Mouse (Mus musculus) CH12F3 (cell line): ENCODE results near the gene Aak1.

ENCODE experiments used
- in situ Hi-C: fragments of 300-500 bp; cut with MboI; formaldehyde crosslinking; loops from 2 replicates; pipeline ENCODE4 v1.14.3; 2020; ENCODE audit warnings: low sequenced_read_pairs

The Aak1 gene

DNA sequence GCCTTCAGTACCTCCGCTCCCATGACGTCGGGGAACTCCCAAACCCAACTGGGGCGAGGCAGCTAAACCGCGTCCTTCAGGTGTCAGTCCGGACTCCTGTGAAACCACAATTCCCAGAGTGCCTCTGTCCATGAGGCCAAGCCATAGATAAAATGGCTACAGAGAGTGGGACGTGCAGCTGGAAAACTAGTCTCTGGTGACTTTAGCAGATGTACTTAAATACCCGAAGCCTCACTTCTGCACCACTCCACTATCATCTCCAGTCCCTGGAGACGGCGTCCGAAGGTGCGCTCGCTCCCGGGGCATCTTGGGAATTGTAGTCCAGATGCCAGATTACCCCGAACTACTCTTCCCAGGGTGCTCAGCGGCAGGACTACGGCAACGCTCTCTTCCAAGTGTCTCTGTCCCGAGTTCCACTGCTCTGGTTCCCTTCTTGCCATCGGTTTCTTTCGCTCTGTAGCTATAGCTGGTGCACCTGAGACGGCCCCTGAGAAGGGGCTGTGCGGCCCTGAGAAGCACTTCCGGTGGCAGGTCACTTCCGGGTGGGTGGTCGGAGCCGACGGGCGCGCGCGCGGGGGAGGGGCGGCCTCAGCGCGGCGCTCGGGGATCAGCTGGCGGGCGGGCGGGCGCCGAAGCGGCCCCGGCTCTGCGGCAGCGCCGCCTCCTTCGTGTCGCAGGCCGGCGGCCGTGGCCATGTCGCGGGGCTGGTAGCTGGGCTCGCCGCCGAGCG lies at the start of gene Aak1:
TSS of gene Aak1 (plus strand) at position 603 of the 730 bp plus-strand sequence.
- in situ Hi-C loops = no loop called here

DNA sequence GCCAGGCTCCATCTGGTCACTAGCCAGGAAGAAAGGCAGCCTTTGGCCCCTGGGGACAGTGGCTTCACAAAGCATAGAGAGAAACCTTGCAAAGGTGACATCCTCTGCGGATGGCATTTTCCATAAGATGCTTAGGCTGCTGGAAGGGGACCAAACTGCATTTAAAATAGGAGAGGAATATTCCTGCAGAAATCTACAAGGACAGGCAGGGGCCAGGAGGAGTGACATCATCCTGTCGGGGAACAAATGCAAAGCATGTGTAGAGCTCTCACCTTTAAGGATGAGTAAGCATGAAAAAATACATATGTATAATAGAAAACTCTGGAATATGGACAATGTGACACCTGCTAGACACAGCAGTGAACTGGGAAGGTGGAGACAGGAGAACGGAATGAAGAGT lies 48.9 kb upstream of the Aak1 start:
- in situ Hi-C loops = loop anchor here (5.0 to 25.0 kb wide), 2 partner anchors 48 to 112 kb away; no protein-coding TSS in a partner anchor

DNA sequence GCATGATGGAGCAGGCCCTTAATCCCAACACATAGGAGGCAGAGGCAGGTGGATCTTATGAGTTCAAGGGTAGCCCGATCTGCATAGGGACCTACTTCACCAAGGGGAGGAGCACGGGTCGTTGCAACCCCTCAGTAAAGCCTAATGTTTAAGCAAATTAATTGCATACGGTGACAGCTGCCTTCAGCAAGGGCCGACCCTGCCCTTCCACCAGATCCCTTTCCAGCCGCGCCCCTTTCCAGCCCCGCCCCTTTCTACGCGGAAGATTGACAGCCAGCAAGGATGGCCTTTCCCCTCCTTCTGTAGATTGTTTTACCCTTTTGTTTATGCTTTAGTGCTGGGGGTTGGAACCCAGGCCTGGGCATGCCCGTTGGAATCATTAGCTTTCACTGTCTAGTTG lies 47.9 kb upstream of the Aak1 start:
- in situ Hi-C loops = loop anchor here (5.0 to 25.0 kb wide), 2 partner anchors 49 to 111 kb away; no protein-coding TSS in a partner anchor

DNA sequence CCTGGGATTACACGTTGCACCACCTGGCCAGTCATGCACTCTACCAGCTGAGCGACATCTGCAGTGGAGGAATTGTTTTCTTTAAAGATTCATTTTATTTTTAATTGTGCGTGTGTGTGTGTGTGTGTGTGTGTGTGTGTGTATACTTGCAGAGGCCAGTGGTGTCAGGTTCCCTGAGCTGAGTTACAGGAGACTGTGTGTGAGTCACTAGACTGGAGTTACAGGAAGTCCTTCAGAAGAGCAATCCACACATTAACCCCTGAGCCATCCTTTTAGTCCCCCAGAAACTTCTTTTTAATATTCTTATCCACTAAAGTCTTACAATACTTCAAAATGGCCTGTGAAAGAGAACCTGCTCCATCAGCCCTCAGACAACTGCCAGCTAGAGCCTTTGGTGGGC lies 44.7 kb upstream of the Aak1 start:
- in situ Hi-C loops = loop anchor here (5.0 to 25.0 kb wide), 2 partner anchors 52 to 108 kb away; no protein-coding TSS in a partner anchor

DNA sequence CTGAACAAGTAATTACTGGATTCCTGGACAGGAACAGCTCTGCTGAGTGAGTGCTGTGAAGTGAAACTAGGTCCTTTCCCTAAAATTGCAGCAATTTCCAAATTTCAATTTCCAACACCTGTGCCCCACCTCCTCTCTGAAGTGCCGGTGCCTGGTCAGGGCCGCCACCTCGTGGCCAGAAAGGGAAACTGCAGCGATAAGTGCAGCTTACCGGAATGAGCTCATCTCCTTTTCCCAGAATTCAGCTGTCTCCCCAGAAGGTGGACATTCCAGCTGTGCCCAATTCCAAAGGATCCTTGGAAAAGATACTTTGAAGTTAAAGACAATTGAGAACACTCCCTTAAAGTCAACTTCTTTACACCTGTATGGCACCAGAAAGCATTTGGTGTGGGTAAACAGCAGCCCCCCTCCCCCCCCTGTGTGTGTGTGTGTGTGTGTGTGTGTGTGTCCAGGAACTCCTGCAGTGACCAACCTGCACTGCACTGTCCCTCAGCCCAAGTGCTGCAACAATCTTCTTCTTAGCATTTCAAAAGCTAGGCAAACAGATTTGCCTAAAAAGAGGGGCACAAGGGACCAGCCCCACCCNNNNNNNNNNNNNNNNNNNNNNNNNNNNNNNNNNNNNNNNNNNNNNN lies 42.7 kb upstream of the Aak1 start:
- in situ Hi-C loops = loop anchor here (25.0 kb wide), 1 partner anchor 106 kb away; no protein-coding TSS in a partner anchor

DNA sequence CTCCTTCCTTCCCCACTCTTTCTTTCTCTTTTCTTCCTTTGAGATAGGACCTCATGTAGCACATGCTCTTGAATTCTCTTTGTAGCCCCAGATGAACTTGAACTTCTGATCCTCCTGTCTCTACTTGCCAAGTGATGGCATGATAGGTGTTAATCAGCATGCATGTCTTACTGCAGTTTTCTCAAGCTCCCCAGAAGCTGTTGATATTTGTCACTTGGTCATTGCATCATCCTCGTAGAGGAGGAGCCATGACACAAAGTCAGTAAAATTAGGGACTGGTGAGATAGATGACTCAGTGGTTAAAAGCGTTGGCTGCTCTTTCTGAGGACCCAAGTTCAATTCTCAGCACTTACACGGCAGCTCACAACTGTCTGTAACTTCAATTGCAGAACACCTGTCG lies 36.4 kb upstream of the Aak1 start:
- in situ Hi-C loops = loop anchor here (25.0 kb wide), 1 partner anchor 99 kb away; no protein-coding TSS in a partner anchor

DNA sequence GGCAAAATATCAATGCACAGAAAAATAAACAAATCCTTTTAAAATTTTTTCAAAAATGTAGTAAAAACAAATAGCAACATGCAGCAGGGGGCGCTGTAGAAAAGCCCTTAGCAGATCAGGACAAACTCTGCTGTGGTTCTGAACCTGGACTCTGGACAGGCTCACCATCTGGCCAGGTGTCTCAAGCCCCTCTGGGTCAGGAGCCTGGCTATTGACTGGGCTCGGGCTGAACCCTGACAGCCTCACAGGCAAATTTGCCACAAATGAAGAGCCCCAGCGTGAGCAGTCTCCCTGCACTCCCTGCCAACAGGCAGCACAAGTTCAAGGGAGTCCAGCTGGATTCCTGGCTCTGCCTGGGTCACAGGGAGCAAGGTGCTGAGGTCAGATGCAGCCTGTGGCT lies 36.0 kb upstream of the Aak1 start:
- in situ Hi-C loops = loop anchor here (25.0 kb wide), 1 partner anchor 99 kb away; no protein-coding TSS in a partner anchor

DNA sequence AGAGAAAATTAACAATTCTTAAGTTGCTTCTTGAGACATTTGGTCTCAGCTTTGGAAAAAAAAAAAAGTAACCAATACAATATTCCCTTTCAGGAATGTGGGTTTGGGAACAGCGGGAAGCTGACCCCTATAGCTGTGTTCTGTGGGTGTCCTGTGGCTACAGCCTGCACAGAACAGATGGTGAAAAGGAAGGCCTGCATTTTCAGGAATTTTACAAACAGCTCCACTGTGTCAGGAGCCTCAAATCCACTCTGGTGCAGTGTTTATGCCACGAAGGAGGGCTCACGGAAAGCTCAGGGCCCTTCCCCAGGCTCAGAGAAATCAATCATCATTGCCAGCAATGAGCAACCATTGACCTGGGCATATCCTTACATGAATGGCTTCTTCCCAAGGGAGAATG lies 34.4 kb upstream of the Aak1 start:
- in situ Hi-C loops = loop anchor here (25.0 kb wide), 1 partner anchor 97 kb away; no protein-coding TSS in a partner anchor

DNA sequence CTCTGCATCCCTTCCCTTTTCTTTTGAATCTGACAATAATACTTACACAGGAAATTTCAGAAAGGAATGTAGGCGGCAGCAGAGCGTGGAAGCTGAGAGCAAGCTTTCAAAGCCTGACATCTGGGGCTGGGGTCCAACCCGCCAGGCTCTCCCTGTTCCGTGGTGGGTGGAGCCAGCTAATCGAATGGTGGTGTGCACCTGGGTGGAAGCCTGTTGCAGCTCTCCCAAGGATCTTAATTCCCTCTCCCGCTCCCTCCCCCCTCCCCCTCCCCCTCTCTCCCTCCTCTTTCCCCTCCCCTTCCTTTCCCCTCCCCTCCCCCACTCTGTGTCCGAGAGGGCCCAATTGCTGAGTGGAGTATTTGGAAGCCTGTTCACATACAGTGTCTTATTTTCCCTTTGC lies 33.9 kb upstream of the Aak1 start:
- in situ Hi-C loops = loop anchor here (25.0 kb wide), 1 partner anchor 97 kb away; no protein-coding TSS in a partner anchor

DNA sequence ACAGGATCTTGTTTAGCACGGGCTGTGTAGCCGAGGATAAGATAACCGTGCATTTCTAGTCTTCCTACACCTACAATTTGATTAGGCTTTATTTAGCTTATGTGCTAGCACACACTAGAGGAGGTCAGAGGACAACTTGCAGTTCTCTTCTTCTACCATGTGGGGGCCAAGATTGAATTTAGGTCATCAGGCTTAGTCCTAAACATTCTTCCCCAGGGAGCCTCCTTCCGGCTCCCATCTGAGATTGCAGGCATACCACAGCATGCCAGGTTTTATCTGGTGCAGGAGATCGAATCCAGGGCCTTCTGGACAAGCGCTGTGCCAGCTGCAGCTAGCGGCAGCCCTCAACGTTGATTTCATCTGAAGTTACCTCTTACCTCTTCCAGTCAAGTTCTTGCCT lies 32.7 kb upstream of the Aak1 start:
- in situ Hi-C loops = loop anchor here (25.0 kb wide), 1 partner anchor 96 kb away; no protein-coding TSS in a partner anchor

DNA sequence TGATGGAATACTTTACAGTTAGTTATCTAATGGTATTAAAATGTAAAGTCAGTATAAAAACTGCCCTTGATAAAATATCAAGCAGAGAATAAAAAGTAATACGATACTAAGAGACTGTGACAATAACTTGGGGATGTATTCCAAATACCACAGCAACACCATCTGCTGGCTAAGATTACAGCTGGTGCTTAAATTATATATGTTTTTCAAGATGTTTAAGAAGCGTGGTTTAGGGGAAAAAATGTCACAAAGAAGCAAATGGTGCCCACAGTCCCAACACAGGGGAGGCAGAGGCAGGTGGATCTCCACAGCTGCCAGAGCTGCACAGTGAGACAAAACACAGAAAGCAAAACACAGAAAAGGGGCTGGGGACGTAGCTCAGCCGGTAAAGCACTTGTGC lies 30.4 kb upstream of the Aak1 start:
- in situ Hi-C loops = loop anchor here (25.0 kb wide), 1 partner anchor 93 kb away; no protein-coding TSS in a partner anchor

DNA sequence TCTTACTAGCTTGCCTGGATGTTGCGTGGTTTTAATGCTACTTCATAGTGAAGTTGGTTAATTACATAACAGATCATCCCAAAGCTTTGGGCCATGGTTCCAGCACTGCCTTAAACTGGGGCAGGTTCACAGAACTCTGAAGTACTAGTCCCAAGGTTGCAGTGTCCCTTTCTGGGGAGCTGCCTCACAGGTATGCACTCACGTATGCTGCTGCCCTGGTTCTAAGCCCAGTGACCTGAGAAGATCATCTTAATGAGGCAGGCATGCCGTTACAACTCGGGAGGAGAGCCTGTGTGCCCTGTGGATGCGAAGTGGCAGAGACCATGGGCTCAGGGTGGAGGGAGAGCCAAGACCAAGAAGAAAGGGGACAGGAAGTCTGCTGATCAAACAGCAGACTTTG lies 29.4 kb upstream of the Aak1 start:
- in situ Hi-C loops = loop anchor here (25.0 kb wide), 1 partner anchor 92 kb away; no protein-coding TSS in a partner anchor

DNA sequence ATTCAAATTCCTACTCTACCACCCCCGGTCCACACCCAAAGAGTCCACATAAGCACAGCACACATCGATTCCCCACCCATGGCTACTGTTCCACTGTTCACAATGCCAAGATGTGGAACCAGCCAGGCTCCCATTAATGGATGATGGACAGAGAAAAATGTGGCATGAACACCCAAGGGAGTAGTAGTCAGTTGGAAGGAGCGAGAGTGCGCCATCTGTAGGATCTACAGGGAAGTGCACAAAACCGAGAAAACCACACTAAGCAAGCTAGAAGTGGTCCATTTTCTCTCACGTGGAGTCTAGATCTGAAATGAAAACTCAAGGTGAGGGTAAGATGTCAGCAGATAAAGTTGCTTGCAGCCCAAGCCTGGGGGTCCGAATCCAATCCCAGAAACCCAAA lies 28.6 kb upstream of the Aak1 start:
- in situ Hi-C loops = loop anchor here (25.0 kb wide), 1 partner anchor 92 kb away; no protein-coding TSS in a partner anchor

DNA sequence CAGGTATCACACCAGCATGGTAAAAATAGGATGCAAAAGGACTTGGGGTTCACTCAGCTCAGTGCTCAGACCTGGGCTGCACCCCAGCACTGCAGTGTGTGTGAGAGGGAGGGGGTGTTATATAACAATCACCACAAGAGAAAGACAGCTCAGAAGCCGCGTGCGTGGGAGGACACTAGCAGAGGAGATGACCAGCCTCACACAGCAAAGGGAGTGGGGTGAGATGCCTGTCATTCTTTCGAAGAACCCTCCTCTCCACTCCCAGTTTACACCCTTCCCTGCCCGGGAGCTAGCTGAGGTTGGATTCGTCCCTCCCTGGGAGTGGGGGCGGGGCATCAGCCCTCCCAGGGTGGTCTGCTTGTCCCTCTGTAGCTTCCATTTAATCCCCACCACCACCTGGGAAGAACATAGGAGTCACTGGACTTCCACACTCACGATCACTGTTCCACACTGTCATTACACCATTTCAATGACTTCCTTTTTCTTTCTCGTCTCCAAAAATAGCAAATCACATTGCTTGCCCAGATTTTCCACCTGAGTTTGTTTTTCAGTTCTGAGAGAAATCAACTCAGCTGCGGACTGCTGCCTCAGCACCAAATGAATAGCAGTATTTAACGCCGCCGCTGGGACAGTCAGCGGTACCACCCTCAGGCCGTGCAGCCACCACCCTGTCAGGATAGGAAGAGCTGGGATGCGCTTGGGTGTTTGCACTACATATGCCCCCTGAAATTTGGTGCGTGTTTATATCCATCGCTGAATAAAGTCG lies 26.8 kb upstream of the Aak1 start:
- in situ Hi-C loops = loop anchor here (25.0 kb wide), 1 partner anchor 90 kb away; no protein-coding TSS in a partner anchor

DNA sequence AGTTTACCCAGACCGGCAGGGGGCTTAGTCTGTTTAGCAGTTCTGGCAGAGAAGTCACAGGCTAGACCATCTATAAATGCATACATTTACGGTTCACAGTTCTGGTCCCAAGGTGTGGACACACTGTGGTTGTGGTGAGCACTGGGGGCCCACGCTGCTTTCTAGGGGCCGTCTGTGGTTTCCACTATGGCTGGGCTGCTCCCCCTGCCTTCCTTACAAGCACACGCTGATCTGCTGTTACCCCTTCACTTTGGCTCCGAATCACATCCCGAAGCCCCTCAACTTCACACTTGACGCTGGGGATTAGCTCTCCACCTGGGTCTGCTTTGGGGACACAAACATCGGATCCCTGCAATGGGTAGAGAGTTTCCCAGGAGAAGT lies 26.3 kb upstream of the Aak1 start:
- in situ Hi-C loops = loop anchor here (25.0 kb wide), 1 partner anchor 89 kb away; no protein-coding TSS in a partner anchor

DNA sequence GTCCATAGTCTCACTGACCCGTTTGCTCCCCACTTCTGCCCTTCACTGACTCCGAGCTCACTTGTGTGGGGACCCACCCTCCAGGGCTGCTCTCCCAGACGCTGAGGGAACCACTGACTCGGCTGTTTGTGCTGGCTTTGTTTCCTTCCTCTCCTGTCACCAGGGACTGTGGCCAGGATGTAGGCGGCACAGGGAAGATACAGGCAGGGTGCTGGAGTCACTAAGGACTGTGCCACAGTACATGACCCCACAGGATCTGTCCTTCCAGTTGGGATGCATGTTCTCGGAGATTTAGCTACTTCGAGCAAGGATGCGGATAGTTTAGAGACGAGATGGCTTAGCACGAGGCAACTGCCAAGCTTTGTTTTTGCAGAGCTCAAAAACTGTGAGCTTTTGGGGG lies 25.5 kb upstream of the Aak1 start:
- in situ Hi-C loops = loop anchor here (25.0 kb wide), 1 partner anchor 88 kb away; no protein-coding TSS in a partner anchor

DNA sequence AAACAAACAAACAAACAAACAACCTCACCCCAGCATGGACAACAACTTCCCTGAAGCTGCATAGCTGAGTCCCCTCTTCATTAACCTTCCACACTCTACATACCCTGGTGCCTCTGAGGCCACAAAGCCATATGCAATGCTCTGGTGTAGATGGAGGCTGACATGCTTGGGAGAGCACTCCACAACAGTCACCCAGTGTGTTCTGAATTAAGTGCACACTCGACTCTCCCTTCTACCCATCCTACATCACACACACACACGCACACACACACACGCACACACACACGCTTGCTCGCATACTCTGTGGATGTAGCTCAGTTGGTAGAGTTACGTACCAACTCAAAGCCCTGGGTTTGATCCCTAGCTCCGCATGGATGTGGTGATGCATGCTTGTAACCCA lies 24.9 kb upstream of the Aak1 start:
- in situ Hi-C loops = loop anchor here (25.0 kb wide), 1 partner anchor 88 kb away; no protein-coding TSS in a partner anchor

DNA sequence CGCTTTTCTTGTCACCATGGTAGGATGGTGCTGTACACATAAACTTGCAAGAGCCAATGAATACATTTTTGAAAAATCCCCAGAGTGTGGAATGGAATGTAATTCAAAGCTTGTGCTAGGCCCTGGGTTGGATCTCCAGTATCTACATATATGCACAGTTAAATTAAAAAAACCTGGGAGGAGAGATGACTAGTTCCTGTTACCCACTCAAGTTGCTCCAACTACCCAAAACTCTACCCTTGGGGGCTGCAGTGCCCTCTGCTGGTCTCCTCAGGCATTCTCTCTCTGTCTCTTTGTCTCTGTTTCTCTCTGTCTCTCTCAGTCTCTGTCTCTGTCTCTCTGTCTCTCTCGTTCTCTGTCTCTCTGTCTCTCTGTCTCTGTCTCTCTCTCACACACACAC lies 21.9 kb upstream of the Aak1 start:
- in situ Hi-C loops = no loop called here

DNA sequence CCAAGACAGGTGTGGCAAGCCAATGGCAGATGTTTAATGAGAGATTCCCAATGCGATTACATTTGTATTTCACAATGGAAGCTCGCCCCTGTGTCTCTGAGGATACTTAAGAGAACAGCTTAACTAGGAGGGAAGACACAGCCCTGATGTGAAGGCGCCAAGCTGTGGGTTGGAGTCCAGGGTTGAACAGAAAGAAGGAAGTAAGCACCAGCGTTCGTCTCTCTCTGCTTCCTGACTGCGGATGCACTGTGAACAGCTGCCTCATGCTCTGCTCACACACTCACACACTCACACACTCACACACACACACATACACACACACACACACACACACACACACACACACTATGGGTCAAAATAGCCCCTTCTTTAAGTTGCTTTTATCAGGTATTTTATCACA lies 19.5 kb upstream of the Aak1 start:
- in situ Hi-C loops = no loop called here

DNA sequence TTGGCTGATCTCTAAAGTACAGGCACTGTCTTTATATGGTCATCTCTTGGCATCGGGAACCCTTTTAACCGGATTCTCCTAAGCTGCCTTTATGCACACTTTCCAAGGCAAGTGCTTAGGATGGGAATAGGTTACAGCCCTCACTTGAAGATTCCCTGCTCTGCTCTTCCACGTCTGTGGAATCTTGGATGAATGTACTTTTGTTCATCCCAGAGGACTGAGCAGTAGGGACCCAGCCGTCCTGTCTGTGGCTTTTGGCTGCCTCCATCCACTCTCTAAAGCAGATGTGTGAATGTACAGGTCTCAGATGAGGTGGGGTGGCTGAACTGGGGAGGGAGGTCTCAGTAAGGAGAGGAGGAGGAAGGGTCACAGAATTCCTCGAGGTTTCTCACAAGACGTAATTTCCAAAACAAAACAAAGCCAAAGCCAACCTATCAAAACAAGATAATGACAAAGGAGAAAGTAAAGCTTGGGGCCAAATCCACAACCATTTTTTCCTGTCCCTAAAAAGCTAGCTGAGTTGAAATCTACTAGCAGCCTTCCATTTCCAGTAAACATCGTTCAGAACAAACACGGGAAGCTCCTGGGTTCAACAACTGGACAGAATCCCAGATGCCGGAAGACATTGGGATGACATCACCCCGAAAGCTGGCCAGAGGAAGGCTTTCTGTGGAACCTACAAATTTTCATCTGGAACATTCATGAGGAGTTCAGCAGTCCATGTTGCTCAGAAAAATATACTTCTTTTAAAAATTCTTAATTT lies 18.4 kb upstream of the Aak1 start:
- in situ Hi-C loops = no loop called here
